ENCODE assay signal across 10 mouse cellular contexts in genomic region chr19:10294631-10295562, GRCm38 (mm10). TPM values are rescaled to one million over a fixed set of nuclear protein-coding genes. Genes with fewer than 3 reads are reported as not detected.
DNase-seq lines count a peak whose midpoint lies in the region; ATAC-seq and TF ChIP-seq lines count a peak whose summit lies in the region.
"Had no signal": no experiment of that assay in that cellular context is flagged by ENCODE, and none has a peak within 500 bp of the region (broad histone marks: within the 10 kb centered on the region; RNA-seq: fewer than 3 reads in every experiment).

No protein-coding gene starts in this region.

- 42% methylated on average over 20 of the region's 20 CpGs for WGBS in heart, embryonic 11.5 days (ENCODE audit: insufficient replicate concordance)
- 37% methylated on average over 20 of the region's 20 CpGs for WGBS in lung, postnatal 0 days

- peaks cover 6% of the 10 kb centered on the region; the same call in 1 of the 2 replicates for H3K27me3 ChIP-seq in heart, embryonic 11.5 days (ENCODE audit: control insufficient read depth, insufficient read depth, low read length)
- H3K27me3 ChIP-seq in lung, postnatal 0 days (replicated peaks; ENCODE audit: insufficient read depth, low read length): no peaks in the 10 kb centered on the region

- peak overlapping the region; percentile 87 for H3K27ac ChIP-seq in cortical plate, adult 2 months (ENCODE audit: insufficient read depth, low read length)
- 0 out of 2 replicates have a peak overlapping the region, but pooled peaks have one; percentile 22 for H3K27ac ChIP-seq in heart, embryonic 11.5 days (ENCODE audit: low read depth, low read length)
- H3K27ac ChIP-seq in lung, postnatal 0 days (ENCODE audit: low read length): peak overlapping the region; percentile 79

- no peak for TF ChIP-seq EP300 in lung, postnatal 0 days (IDR thresholded peaks at IDR 0.05)

- peak; percentile 91 for DNase-seq in R1 (ENCODE audit: low read depth, low spot score)
- peak; percentile 43 to 51 for DNase-seq in kidney, adult 8-10 months
- peak; percentile 71 for DNase-seq in lung, postnatal 0 days (ENCODE audit: low spot score)
- DNase-seq in thymus, postnatal 0 days (ENCODE audit: low spot score): no peak
- DNase-seq in MN1 (ENCODE audit: low spot score): no peak

- H3K9ac ChIP-seq in heart, embryonic 11.5 days (ENCODE audit: low read depth, low read length): peak overlapping the region; percentile 24; the same call in 1 of the 2 replicates
- no peak overlapping the region for H3K9ac ChIP-seq in lung, postnatal 0 days (replicated peaks; ENCODE audit: low read depth)

- H3K4me1 ChIP-seq in cortical plate, adult 2 months (ENCODE audit: control insufficient read depth, insufficient read depth, low read length): peaks cover 40% of the 10 kb centered on the region
- H3K4me1 ChIP-seq in heart, embryonic 11.5 days (ENCODE audit: control insufficient read depth, insufficient read depth, low read length): peaks cover 42% of the 10 kb centered on the region
- peaks cover 60% of the 10 kb centered on the region for H3K4me1 ChIP-seq in lung, postnatal 0 days (ENCODE audit: insufficient read depth, low read depth, low read length)

- H3K4me2 ChIP-seq in heart, embryonic 11.5 days: peak overlapping the region; percentile 16; the same call in 1 of the 2 replicates
- H3K4me2 ChIP-seq in lung, postnatal 0 days (replicated peaks; ENCODE audit: low read depth, low read length): 0 out of 2 replicates have a peak overlapping the region, but pooled peaks have one; percentile 5

- TF ChIP-seq POLR2A in cortical plate, adult 2 months (IDR thresholded peaks at IDR 0.05; ENCODE audit: extremely low read depth, insufficient read depth, low read length): no peak

- H3K9me3 ChIP-seq in heart, embryonic 11.5 days (replicated peaks; ENCODE audit: control insufficient read depth, low read length): no peaks in the 10 kb centered on the region
- H3K9me3 ChIP-seq in lung, postnatal 0 days (ENCODE audit: low read length): no peaks in the 10 kb centered on the region

- no peak for ATAC-seq in heart, embryonic 11.5 days (replicated peaks; ENCODE audit: insufficient number of reproducible peaks, low FRiP score, low TSS enrichment)
- peak; percentile 11; the same call in 1 of the 2 replicates for ATAC-seq in lung, postnatal 0 days
- ATAC-seq in megakaryocyte progenitor cell, adult 5-6 weeks (replicated peaks; ENCODE audit: poor library complexity): no peak

- H3K36me3 ChIP-seq in heart, embryonic 11.5 days (ENCODE audit: control insufficient read depth, insufficient read depth, low read length): no peaks in the 10 kb centered on the region
- H3K36me3 ChIP-seq in lung, postnatal 0 days (ENCODE audit: insufficient read depth, low read length): no peaks in the 10 kb centered on the region

- no peak overlapping the region for H3K4me3 ChIP-seq in cortical plate, adult 2 months (ENCODE audit: insufficient read depth, low read length)
- no peak overlapping the region for H3K4me3 ChIP-seq in heart, embryonic 11.5 days (ENCODE audit: low read depth, low read length)
- H3K4me3 ChIP-seq in lung, postnatal 0 days (ENCODE audit: low read depth, low read length): no peak overlapping the region

- TF ChIP-seq CTCF in cortical plate, adult 2 months (IDR thresholded peaks at IDR 0.05; ENCODE audit: extremely low read depth, insufficient read depth, low read length): no peak
- peak; percentile 41 for TF ChIP-seq CTCF in lung, postnatal 0 days (IDR thresholded peaks at IDR 0.05)

RNA-seq across cellular contexts. Expression of gene Dagla, which starts 9.8 kb away (rescaled TPM):
- polyA plus RNA-seq in cortical plate, adult 2 months (2012; rRNA removed): 69.9 and 75.1 TPM in 2 replicates
- 0.66 and 0.79 TPM in 2 replicates for polyA plus RNA-seq in heart, embryonic 11.5 days (2014; fragmentation: Nextera tagmentation; extraction: Ambion mirVana)
- 1.2 and 1.4 TPM in 2 replicates for polyA plus RNA-seq in lung, postnatal 0 days (2015; fragmentation: Nextera tagmentation; extraction: Ambion mirVana)
- 0.02 TPM in 1 of 2 replicates, not detected in the other for total RNA-seq in megakaryocyte progenitor cell, adult 5-6 weeks (2015)
- 0.17 and 1.4 TPM in 2 replicates for total RNA-seq in megakaryocyte progenitor cell, adult 5-6 weeks (2017)
- 0.17 and 0.18 TPM in 2 replicates for polyA plus RNA-seq in thymus, postnatal 0 days (2015; fragmentation: Nextera tagmentation; extraction: Ambion mirVana)
- total RNA-seq: common myeloid progenitor, adult 5-6 weeks; neutrophil, adult 5-6 weeks had no signal

RNA-seq across cellular contexts. Expression of gene Myrf, which starts 54.3 kb away (rescaled TPM):
- 21.0 and 26.4 TPM in 2 replicates for polyA plus RNA-seq in cortical plate, adult 2 months (2012; rRNA removed)
- polyA plus RNA-seq in heart, embryonic 11.5 days (2014; fragmentation: Nextera tagmentation; extraction: Ambion mirVana): 22.7 and 23.0 TPM in 2 replicates
- polyA plus RNA-seq in lung, postnatal 0 days (2015; fragmentation: Nextera tagmentation; extraction: Ambion mirVana): 5.0 and 5.9 TPM in 2 replicates
- not detected in 2 replicates for total RNA-seq in megakaryocyte progenitor cell, adult 5-6 weeks (2015)
- total RNA-seq in megakaryocyte progenitor cell, adult 5-6 weeks (2017): not detected in 2 replicates
- polyA plus RNA-seq in thymus, postnatal 0 days (2015; fragmentation: Nextera tagmentation; extraction: Ambion mirVana): 0.03 and 0.12 TPM in 2 replicates
- total RNA-seq: neutrophil, adult 5-6 weeks had no signal

Comparison
In these comparisons a context has a peak if more than half of its experiments do, and no peak if none do; other contexts are left out.
1. DNase-seq: peak in R1 (single experiment), kidney, adult 8-10 months (2 of 2) and lung, postnatal 0 days (single experiment); none in thymus, postnatal 0 days (single experiment) and MN1 (single experiment).
2. H3K27ac ChIP-seq: peak in every context shown above with its lines; median percentile 87 in cortical plate, adult 2 months; 79 in lung, postnatal 0 days; 22 in heart, embryonic 11.5 days.
3. RNA of gene Dagla, which starts 9.8 kb away (polyA plus RNA-seq): 69.9 to 75.1 TPM in cortical plate, adult 2 months; 1.2 to 1.4 TPM in lung, postnatal 0 days, 0.66 to 0.79 TPM in heart, embryonic 11.5 days and 0.17 to 0.18 TPM in thymus, postnatal 0 days; every median in the first group is over 10 times any median in the second.